Mouse (Mus musculus) hindlimb bud, embryonic 11.5 days (tissue): ENCODE measurements around the gene Dusp28.

ENCODE experiments used
- DNase-seq: peaks from one replicate; pipeline ENCODE4 v3.0.0-alpha.2; 2012; ENCODE audit warnings: low read depth, low spot score; ENCODE audit errors: extremely low spot score

The Dusp28 gene

GRCm38 (mm10) chr1:92907632-92908360 lies 1.0 kb downstream of the Dusp28 start:
- no peak for DNase-seq

- no peak for DNase-seq
Measured at GRCm38 (mm10) chr1:92908664-92909063, 1.9 kb downstream of the Dusp28 start.

DNA sequence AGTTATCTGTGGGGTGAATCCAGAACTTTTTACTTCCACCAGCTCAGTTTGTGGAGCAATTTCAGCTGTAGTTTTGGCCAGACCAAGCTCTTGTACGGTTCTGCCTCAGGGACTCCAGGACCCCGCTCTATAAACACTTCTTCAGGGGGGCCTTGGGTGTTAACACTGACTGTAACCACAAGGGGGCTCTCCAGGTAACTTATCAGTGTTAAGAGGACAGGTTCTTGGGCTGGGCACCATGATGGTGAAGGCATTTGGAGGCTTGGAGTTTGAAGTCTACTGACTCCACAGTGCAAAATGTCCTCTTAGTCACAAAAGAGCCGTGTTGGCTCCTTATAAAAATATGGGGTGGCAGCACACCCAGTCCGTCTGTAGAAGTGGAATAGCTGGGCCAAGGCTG lies 2.3 kb downstream of the Dusp28 start:
- no peak for DNase-seq

GRCm38 (mm10) chr1:92910239-92910885 lies 3.6 kb downstream of the Dusp28 start, which contains the start of gene Rnpepl1:
Gene Rnpepl1 (plus strand): TSS chr1:92910783.
- DNase-seq: no peak

GRCm38 (mm10) chr1:92910925-92911720 lies 4.3 kb downstream of the Dusp28 start:
- no peak for DNase-seq

DNA sequence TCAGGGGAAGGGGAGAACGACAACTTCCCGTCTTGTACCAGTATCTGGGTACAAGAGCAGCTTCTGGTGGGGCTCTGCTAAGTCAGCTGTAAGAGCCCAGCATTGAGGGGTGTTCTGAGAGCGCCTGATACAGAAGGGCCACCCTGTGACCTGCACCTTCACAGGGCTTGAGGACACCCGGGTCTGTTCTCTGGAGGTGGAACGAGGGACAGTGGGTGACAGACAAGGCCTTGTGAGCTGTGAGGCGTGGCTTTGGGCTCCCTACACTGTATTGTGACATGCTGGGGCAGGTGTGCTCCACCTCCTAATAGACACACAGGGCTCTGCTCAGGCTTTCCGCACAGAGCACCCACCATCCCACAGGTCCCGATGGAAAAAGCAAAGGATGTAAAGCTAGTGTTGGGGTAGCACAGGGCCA lies 4.9 kb downstream of the Dusp28 start:
- no peak for DNase-seq

- DNase-seq: no peak
Measured at GRCm38 (mm10) chr1:92912286-92912685, 5.5 kb downstream of the Dusp28 start.

DNA sequence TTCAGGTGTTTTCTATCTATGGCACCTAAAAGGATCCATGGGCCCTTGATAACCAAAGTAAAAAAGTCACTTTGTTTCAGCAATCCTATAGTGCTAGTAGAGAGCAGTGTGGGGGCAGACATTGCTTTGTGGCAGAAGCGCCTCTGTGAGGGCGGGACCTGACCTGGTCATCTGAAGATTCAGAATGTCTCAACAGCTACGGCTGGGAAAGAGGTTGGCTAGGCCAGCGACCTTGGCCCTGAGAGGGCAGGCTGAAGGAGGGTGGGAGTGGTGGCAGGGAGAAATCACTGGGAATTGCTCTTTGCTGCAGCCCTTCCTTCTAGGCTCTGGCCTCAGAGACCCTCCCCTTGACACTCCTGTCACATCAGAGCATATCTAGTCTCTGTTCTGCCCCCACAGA lies 7.5 kb downstream of the Dusp28 start:
- DNase-seq: no peak

DNA sequence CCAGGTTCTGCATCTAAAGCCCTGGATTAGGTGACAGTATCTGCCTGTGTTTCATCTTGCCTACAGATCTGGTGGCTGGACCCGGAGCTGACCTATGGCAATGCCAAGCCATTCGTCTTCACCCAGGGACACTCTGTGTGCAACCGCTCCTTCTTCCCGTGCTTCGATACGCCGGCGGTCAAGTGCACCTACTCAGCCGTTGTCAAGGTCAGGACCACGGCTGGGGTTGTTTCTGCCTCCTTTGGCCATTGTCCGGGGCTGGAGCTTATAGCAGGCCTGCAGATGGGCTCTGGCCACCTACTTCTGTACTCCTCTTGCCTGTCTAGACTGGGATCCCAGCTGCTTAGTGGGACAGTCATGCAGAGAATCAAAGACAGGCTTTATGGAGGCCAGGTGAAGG lies 8.2 kb downstream of the Dusp28 start:
- DNase-seq: no peak

DNA sequence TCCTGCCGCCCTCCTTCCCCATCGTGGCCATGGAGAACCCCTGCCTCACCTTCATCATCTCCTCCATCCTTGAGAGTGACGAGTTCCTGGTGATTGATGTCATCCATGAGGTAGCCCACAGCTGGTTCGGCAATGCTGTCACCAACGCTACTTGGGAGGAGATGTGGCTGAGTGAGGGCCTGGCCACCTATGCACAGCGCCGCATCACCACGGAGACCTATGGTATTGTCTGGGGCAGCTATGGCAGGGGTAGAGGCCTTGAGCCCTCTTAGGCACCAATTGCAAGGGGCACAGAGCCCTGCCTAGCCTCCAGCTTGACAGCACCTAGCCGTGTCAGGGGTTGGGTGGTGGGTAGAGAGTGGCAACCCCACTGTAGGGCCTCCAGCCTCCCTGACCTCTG lies 9.9 kb downstream of the Dusp28 start:
- no peak for DNase-seq

DNA sequence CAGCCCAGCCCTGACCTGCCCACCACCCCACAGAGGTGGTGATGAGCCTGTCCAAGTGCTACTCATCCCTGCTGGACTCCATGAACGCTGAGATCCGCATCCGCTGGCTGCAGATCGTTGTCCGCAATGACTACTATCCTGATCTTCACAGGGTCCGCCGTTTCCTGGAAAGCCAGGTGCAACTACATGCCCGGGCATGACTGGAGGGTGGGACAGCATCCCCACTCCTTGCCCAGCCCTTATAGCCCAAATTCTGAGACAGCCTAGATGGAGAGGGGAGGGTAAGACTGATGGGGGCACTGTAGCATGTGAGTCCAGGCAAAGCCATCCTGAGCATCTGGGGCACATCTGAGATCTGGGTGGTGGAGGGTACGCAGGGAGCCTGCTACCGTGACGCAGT lies 12.4 kb downstream of the Dusp28 start:
- DNase-seq: no peak

- no peak for DNase-seq
Measured at GRCm38 (mm10) chr1:92919775-92920174, 13.0 kb downstream of the Dusp28 start.

DNA sequence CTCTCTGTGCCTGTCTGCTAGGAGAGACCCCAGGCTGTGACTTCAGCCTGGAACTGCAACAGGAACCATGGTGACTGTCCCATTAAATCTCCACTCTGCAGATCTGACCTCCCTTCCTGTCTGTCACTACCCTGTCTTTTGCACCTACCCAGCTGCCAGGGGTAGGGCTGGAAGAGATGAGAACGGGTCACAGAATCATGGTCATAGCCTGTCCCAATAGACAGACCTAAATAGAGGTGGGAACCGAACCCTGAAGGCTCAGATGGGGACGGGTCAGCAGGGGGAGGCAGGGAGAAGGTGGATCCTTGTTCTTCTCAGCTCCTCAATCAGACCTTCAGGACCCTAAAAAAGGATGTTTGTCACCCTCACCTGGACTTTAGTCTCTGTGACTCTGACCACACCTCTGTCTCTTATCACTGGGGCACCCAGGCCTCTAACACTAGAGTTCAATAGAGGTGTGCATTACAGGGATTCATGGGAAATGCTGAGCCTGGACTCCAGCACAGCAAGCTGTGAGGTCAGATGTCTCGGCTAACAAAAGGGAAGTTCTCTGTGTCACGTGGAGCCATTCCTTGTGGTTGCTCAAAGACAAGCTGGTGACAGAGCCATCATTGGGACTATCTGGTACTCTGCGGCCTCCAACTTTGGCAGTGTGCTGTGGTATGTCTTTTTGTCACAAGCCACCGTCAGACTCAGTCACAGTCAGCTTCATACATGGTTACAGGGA lies 13.9 kb downstream of the Dusp28 start:
- DNase-seq: no peak

GRCm38 (mm10) chr1:92921496-92921895 lies 14.7 kb downstream of the Dusp28 start:
- no peak for DNase-seq

DNA sequence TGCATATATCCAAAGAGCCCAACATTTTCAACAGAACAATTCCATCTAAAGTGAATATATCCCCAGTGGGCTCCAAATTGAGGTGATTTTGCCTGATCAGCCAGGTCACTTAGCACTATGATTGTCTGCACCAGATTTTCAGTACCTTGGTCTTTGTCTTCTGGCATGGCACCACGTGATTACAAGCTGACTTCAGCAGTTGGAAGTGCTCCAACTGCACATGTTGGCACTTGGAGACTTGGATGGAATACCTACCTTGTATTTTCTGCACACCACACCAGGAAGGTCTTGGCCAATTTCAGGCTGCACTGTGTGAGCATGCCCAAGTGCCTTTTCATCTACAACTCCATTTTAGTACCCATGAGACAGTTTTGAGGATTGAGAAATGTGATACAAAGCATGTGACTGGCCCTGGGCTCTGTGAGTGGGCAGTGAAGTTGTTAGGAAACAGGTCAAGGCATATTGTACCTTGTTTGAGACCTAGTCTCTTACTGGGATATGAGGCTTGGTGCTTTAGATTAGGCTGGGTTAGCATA lies 23.5 kb downstream of the Dusp28 start:
- no peak for DNase-seq

GRCm38 (mm10) chr1:92933611-92934010 lies 26.8 kb downstream of the Dusp28 start:
- no peak for DNase-seq

DNA sequence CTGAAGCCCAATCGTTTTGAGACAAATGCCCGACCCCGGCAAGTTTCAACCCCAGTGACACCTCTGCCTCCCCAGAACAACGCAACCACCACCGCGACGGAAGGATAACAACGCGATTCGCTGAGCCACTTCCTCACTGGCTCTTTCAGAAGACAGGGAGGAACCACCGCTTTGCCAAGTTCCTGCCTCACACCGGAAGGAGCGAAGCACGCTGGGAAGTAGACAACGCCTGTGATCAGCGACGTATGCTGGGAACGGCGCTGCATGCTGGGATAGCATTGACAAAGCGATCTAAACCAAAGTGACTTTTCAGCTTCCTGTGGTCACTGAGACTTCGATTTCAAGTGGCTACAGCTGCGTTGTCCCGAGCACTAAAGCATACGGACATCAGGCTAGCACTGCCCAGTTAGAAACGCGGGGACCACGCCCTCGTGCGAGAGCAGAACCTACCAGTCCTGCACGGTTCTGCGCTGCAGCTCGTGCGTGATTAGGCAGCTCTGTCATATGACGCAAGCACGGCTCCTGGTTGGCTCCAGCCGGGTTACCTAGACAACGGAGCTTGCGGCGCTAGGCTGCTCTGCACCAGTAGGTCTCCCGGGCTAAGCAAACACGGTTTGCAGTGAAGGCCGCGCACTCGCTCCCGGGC lies 27.5 kb downstream of the Dusp28 start, which contains the start of gene Capn10:
Gene Capn10, plus strand, starts transcription at position 195 of the 646 bp plus-strand sequence.
- DNase-seq: peak; percentile 93

DNA sequence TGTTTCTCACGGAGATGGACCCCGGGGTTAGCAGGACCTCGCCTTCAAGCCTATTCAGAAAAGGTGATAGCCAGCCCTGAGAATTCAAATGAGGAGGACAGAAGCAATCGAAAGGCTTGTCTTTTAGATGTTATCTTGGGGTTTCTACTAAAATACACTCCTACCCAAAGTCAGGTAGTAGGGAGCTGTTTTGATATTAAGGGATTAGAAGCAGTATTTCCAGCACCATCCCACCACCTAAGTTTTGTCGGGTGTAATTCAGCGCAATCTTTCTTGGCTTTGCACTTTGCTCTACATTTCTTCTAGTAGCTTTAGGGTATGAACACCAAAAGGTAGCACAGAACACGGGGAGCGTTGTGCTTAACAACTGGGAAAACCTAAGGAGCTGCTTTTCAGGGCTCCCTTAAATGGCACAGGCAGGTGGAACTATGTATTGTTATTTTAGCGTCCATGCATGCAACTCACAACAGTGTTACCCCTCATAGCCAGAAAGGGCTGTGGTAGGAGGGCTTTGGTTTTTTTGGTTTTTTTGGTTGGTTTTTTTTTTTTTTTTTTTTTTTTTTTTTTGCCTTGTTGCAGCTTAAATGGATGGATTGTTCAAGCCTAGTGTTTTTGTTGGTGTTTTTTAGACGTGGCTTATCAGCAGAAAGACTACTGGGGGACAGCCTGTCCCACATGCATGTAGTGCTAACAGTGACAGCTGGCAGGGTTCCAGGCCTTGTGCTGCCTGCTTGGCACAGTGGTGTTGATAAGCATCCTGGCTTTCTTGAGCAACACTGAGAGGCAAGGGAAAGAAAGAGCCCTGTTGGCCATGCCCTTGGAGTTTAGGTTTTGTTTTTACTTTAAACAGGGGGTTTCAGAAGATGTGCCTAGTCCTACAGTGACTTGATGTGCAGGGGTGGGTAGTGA lies 28.5 kb downstream of the Dusp28 start:
- DNase-seq: no peak

GRCm38 (mm10) chr1:92935977-92936376 lies 29.2 kb downstream of the Dusp28 start:
- DNase-seq: no peak
